Mouse (Mus musculus) thymus, adult 2 months (tissue): Measurements from ENCODE around the gene Stk32b.

Experiments used
- CTCF ChIP-seq: fragments of 200-500 bp; IDR thresholded peaks from 2 replicates; pipeline ENCODE4 v1.5.1; 2012; ENCODE audit warnings: mild to moderate bottlenecking, control low read depth, low read length, moderate library complexity, borderline replicate concordance; ENCODE audit not compliant: control insufficient read depth, poor library complexity, insufficient read depth; ENCODE audit errors: extremely low read depth
- POLR2A ChIP-seq: fragments of 200-500 bp; IDR thresholded peaks from 2 replicates; pipeline ENCODE4 v1.6.1; 2012; ENCODE audit warnings: mild to moderate bottlenecking, low read length, control low read depth, moderate library complexity; ENCODE audit not compliant: control insufficient read depth, poor library complexity, insufficient read depth; ENCODE audit errors: extremely low read depth

DNA sequence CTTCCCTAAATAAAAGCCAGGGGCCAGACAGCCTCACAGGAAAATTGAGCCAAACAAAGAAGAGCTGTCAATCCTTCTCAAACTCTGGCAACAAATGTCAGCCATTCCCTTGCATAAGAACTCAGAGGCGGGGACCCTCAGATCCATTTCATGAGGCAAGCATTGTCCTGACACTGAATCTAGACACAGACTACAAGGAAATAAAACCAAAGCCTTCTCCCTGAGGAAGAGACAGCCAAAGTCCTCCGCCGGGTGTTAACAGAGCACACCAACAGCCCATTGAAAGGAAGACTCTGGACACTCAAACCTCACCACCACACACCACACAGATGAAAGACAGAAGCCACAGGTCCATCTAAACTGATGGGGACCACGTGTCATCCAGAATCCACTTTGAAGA is 57.8 kb downstream of the Stk32b start:
- TF ChIP-seq POLR2A: no peak
- TF ChIP-seq CTCF: no peak
